Mouse (Mus musculus) left cerebral cortex, postnatal 25 days (tissue): ENCODE data around the gene Vmn1r185. TPM values are rescaled to one million over a fixed set of nuclear protein-coding genes. Genes with fewer than 3 reads are reported as not detected.
"Not testable (repeated sequence)": the region's sequence is repeated elsewhere in the genome, so short reads cannot be mapped to it uniquely, and the experiment has no call there.

Experiments
- DNase-seq, 2 experiments: peaks; one replicate each; pipeline ENCODE4 v3.0.0; 2022; ENCODE audit warnings: low spot score in 2 of 2, mixed read lengths in 1 of 2
- intact Hi-C: fragments of 180-260 bp; cut with DNase I; formaldehyde crosslinking; loops from one replicate; pipeline ENCODE4 v1.15.1; 2025
- total RNA-seq, 2 experiments: library from RNA; stranded (reverse); gene quantifications; 2 replicates each; pipeline ENCODE4 v1.2.3; 2021

Gene Vmn1r185
- not detected for total RNA-seq

DNA sequence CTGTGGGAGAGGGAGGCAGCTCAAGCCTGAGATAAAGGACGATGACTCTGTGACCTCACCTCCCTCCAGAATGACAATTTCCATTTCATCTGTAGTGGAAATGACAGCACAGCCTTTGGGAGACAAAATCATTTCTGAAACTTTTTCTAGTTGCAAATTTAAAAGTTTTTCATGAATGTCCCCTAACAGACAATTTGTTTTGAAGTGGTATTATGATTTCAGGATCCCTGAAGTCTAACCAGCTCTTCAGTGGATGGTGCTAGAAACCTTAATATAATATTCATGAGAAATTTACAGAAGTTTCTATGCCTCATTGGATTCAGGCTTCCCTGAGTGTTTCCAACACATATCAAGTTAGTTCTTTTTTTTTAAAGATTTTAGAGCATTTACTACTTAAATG lies at the start of gene Vmn1r185:
Gene Vmn1r185 (minus strand): TSS at position 101 of the 400 bp plus-strand sequence.
- DNase-seq, intact Hi-C loops: not testable (repeated sequence)

DNA sequence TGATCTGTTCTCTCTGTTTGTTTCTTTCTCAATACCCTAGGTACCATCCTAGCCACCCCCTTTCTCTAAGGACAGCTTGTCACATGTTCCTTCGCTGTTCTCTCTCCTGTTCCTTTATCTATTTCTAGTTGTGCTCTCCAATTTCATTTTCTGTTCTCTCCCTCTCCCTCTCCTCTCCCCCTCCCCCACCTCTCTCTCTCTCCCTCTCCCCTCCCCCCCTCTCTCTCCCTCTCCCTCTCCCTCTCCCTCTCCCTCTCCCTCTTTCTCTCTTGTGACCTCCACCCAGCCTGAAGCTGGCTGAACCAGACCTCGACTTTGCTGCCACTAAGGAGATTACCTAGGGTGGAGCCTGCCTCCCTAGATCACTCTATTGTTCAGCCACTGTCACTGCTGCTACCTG lies 49.2 kb upstream of the Vmn1r185 start:
- DNase-seq, intact Hi-C loops: not testable (repeated sequence)

GRCm38 (mm10) chr7:26666011-26666410 lies 47.7 kb upstream of the Vmn1r185 start:
- intact Hi-C loops: no loop called here
- DNase-seq: no peak

DNA sequence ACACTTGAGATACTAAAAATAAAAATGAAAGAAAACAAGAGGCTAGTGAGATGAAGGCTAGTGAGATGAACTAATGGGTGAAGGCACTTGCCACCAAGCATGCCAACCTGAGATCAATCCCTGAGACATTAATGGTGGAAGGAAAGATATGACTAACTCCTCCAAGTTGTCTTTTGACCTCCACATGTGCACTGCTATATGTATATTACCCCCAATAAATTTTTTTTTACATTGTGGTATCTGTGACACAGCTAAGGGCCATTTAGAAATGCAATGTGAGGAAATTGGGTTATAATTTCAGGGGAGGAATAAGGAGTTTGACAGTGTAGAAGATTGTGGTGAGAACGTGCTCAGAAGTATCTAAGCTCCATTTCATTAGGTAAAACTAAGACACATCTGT lies 28.5 kb downstream of the Vmn1r185 start:
- intact Hi-C loops: no loop called here

DNA sequence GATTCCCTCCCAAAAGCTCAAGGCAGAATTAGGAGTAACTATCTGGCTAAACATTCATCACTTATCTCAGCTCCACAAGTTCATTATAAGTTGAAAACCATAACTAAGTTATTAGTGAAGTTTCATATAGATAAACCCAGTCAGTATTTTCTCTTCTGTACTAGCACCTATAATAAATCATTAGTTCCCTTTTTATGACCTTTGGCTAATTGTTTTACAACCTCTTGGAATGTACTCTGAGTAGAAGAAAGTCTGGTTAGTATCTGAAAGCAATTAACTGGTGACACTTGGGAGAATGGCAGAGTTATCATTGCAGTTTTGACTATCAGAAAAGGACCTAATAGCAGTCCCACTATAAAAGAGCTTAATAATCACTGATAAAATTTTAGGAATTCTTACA lies 29.2 kb downstream of the Vmn1r185 start:
- intact Hi-C loops: no loop called here

More for the DNA sequence above, 28.5 kb downstream of the Vmn1r185 start:
- no peak for DNase-seq

More for the DNA sequence above, 29.2 kb downstream of the Vmn1r185 start:
- no peak for DNase-seq

Other genes starting within 250 kb of the Vmn1r185 start
- gene Nlrp9c, start 214.8 kb downstream of the Vmn1r185 start, total RNA-seq: not detected
- gene Nlrp4a, start 183.4 kb downstream of the Vmn1r185 start, total RNA-seq: not detected
- gene Nlrp9a, start 83.4 kb downstream of the Vmn1r185 start, total RNA-seq: not detected
- gene Cyp2b23, start 68.0 kb upstream of the Vmn1r185 start, total RNA-seq: not detected
- not detected for gene Cyp2b19, start 138.7 kb upstream of the Vmn1r185 start, total RNA-seq
- gene Cyp2g1, start 190.4 kb upstream of the Vmn1r185 start, total RNA-seq: not detected
- not detected for gene Cyp2a5, start 216.8 kb upstream of the Vmn1r185 start, total RNA-seq